Mouse (Mus musculus): Measurements from ENCODE around the gene Rngtt.
"Not testable (repeated sequence)": the region's sequence is repeated elsewhere in the genome, so short reads cannot be mapped to it uniquely, and the experiment has no call there.

Rngtt gene

DNA sequence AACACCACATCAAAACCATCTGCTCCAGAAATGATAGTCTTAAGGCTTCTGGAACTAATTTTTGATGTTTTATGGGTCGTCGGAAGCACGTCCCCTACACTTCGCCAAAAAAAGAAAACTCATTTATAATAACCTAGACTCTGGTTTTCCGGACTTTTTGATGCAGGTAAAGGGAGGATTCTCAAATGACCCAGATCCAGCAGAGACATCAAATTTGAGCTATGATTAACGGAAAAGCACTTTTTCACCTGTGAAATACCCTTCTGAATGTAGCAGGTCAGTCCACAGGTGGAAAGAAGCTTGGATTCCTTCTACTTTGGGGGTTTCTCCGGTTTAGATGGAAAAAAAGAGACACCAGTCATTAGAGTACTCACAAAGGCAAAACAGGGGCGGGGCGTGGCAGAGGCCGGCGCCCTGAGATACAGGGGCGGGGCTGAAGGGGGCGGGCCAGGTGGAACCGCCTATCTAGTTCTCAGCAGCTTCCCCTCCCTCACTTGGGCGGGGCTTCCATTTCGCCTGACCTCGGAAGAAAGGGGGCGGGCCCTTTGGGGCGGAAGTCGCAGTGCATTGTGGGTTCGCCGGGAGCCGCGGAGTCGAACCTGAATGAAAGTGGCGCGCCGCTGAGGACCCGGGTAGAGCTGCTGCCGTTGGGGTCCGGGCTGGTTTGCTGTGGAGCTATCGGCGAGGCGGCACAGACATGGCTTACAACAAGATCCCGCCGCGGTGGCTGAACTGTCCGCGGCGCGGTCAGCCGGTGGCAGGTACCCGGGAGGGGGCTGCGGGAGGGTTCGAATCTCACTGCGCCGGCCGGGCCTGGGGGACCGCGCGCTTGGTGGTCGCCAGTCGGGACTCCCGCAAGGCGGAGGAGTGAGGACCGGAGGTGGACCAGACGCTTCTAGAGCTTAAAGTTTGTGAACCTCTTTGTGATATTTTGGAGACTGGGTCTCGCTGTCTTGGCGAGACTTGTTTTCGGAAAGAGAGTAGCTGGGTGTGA lies at the start of gene Rngtt:
Gene Rngtt (plus strand): TSS at position 548 of the 994 bp plus-strand sequence.
- in situ Hi-C loops (cut with MboI; ENCODE audit: low sequenced_read_pairs) = no loop called here

DNA sequence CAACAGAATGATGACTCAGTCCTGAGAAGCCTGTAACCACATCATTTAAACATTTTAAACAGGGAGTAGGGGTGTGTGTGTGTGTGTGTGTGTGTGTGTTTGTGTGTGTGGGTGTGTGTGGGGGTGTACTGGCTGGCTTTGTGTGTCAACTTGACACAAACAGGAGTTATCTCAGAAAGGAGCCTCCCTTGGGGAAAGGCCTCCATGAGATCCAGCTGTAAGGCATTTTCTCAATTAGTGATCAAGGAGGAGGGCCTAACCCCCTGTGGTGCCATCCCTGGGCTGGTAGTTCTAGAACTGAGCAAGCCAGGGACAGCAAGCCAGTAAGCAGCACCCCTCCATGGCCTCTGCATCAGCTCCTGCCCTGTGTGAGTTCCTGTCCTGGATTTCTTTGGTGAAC lies 49.8 kb upstream of the Rngtt start:
- in situ Hi-C loops (cut with MboI; ENCODE audit: low sequenced_read_pairs) = no loop called here

DNA sequence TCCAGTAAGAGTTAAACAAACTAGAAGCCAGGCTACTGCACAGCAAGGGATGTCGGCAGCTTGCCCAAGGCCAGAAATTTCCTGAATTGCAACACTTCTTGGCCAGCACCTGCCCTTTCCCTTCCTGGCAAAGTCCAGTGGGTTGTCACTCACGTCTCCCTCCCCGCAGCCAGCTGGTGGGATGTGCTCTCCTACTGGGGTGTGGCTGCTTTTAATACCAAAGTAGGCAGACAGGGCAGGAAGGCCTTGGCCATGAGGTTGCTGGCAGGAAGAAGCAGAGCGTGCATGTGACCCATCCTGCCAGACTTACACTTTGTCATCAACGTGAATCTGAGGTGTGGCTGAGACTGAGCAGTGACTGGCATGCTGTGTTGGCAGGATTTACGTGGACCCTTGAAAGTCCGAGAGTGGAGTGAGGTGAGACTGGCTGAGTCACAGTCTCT lies 48.8 kb upstream of the Rngtt start:
- in situ Hi-C loops (cut with MboI; ENCODE audit: low sequenced_read_pairs) = no loop called here

DNA sequence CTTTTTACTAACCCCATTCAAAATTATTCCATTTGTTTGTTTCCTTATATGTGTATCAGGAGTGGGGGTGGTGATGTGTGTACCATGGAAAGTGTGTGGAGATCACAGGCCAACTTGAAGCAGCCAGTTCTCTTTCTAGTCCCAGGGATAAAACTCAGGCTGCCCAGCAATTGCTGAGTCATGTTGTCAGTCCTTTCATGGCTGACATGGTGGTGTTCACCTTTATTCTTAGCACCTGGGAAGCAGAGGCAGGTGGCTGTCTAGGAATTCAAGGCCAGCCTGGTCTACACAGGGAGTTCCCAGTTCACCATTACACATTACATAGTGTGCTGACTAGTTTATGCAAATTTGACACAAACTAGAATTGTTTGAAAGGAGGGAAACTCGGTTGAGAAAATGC lies 47.2 kb upstream of the Rngtt start:
- in situ Hi-C loops (cut with MboI; ENCODE audit: low sequenced_read_pairs) = no loop called here

DNA sequence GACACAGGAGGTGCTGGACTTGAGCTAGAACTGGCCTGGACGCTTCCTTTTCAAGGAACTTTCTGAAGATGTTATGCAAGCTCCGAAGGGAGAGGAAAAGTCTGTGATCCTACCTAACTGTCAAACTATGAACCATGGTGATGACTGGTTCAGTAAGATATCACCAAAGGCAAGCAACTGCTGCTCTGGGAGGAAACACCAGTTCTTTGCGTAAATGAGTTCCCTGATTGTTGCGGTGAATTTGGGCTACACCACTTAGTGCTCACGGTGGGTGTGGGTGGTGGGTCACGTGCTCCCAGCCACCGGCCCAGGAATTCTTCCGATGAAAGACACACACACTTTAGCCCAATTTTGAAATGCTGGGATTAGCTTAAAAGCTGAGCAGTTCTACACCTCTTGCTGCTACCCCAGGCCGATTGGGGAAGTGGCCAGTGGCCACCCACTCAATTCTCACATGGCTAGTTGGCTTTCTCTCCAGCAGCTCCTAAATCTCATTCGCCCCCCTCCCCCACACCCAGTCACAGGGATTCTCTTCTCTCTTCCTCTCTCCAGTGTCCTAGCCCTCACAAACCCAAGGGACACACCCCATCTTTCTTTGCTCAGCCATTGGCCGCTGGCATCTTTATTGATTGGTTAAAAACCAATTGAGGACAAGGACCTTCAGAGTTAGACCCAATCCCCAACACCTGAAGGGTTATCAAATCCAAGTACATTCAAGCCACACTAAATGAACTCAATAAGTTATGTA lies 45.0 kb upstream of the Rngtt start:
- in situ Hi-C loops (cut with MboI; ENCODE audit: low sequenced_read_pairs) = no loop called here

DNA sequence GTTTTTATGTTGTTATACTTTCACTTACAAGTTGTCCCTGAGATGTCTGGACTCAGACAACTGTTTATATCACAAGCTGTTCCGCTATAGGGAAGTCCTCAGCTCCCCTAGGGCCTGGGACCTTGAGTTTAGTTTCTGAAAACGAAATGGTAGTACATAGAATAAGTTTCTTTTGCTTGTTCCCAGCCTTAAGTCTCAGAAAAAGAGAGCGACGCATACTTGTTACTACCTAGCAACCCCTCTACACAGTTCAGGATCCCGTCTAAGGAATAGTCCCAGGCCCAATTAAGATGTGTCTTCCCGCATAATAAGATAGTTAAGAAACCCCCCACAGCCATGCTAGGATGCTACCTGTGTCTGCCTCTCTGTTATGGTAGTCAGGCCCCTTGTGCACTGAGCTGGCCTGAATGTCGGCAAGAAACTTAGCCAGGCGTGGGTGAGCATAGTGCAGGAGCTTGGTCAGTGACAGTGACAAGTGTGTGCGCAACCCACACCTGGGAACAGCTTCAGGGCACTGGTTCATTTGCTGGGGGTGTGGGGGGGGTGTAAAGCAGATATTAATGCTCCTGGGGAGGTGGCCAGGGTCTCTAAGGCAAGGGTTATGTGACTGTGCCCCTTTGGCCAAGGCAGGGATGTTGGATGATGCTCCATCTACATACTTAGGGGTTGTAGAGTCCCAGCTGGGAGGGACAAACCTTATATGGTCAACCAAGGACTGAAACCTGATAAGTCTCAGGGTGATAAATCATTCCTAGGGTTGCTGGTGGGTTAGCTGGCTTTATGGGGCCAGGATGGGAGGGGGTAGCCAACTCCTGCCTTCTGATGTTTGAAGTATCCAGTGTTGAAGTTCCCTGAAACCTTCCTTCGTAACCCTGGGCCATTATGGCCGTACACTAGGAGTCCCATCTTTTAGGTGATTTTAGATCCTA lies 39.5 kb upstream of the Rngtt start:
- in situ Hi-C loops (cut with MboI; ENCODE audit: low sequenced_read_pairs) = no loop called here

DNA sequence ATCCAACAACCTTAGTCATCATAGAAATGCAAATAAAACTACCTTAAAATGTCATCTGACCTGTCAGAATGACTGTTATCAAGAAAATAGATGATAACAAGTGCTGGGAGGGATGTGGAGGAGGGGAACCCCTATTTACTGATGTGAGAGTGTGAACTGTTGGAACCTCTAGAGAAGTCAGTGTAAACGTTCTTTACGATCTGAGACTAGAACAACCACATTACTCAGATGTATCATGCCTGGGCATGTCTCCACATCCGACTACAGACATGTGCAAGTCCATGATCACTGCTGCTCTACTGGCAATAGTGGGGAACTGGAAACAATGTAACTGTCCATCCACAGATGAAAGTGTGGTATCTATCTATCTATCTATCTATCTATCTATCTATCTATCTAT lies 36.7 kb upstream of the Rngtt start:
- in situ Hi-C loops (cut with MboI; ENCODE audit: low sequenced_read_pairs) = no loop called here

DNA sequence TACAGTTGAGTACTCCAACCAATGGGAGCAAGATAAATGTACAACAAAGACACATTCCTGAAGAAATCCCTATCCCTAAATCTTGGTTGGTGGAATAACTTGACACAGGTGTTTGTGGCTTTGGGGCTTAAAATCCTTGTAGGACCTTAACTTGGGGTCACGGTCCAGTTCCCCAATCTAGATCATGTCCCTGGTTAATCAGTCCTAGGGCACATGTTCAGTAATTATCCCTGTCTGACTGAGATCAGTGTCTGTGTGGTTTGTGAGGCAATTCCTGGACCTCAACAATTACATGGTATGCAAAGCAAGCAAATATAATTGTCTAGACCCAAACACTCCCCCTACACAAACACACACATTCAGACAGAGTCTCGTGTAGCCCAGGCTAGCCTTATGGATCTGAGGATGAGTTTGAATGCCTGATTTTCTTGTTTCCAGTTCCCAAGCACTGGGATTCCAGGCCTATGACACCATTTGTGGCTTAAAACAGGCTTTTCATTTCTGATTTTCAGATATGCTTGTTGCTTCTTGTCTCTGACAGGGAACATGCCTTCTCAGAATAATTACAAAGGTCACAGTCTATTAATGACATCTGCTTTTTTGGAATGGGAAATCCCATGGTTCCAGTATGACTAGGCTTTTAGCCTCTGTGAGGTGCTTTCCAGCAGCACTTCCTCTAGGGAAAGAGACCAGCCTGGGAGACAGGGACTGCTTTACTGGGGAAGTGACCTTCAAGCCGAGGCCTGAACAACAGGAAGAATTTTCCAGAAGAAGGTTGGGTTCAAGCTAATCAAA lies 28.0 kb upstream of the Rngtt start:
- in situ Hi-C loops (cut with MboI; ENCODE audit: low sequenced_read_pairs) = no loop called here

DNA sequence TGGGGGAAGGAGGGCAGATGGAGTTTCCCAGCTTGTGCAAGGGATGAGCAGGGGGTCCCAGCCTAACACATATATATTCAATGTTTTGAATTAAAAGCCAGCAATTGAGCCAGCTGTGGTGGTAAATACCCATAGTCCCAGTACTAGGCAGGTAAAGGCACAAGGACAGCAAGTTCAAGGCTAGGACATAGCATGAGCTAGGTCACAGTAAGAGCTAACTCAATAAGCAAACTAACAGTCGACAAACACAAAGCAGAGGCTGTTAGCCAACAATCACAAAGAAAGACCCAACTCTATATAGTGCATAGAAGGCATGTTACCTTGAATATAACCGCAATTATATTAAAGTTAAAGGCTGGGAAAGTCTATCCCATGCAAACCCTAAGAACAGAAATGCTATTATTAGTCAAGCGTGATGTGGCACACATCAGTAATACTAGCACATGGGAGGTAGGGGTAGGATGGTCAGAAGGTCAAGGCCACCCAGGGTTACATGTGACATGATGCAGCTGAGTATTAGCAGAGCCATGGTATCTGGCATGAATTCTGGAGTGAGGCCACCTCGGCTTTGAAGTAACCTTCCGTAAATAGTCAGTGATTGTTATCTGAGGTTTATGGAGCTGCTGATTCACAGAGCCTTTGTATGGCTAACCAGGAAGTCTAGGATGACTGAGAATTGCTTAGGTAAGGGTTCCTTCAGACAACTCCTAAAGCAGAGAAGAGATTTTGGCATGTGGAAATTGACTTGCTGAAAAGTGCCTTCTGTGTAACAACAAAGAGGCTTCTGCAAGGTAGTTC lies 25.8 kb upstream of the Rngtt start:
- in situ Hi-C loops (cut with MboI; ENCODE audit: low sequenced_read_pairs) = no loop called here

DNA sequence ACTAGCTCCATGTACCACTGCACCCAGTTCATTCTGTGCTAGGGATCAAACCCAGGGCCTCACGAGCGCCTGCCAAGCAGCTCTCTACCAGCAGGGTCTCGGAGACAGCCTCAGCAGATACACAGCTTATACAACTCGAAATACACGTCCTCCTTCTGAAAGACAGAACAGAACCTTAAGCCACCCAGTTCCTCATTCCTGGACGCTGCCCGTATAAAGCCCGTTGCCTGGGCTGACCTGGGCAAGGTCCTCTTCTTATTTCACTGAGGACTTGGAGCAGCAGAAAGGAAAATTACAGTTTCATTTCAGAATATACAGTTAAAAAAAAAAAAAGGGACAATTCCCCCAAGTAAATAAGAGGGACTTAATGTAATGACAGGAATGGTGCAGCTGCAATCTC lies 24.7 kb upstream of the Rngtt start:
- in situ Hi-C loops (cut with MboI; ENCODE audit: low sequenced_read_pairs) = no loop called here

DNA sequence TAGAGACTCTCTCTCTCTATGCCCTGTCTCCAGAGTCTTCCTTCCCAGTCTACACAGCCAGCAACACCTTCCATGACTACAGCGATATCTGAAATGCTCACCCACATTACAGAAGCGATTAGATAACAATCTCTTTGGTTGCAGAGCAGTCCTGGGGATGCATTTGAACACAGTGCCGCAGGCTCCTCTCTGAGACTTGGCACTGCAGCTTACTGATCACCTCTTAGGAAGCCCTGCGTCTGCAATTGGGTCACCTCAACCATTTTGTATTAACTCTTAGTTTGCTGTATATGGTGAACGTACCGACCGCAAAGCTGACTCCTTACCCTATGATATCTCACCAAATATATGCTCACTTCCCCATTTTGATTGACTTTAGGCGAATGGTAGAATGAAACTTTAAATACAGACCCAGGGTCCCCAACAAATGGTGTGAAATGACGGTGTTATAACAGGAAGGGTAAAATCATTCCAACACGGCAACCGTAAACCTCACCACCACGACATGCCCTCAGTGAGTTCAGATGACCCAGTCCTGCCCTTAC lies 20.9 kb upstream of the Rngtt start:
- in situ Hi-C loops (cut with MboI; ENCODE audit: low sequenced_read_pairs) = no loop called here

DNA sequence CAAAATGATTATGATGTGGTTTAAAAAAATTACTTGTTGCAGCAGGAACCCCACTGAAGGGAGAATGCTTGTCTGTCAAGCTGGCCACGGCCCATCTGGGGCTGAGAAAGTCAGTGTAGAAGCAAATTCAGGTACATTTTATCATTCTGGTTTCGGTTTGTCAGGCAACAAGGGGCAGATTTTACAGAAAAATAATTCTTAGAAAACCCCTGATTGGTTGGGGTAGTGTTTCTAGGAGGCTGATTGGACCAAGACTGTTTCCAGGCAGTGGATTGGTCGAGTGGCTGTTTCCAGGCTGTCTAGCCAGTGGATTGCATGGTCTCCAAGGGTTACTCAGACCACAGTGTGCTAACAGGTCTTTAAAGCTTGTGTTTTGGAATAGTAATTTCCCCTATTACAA lies 20.1 kb upstream of the Rngtt start, which contains the start of gene Pnrc1:
Gene Pnrc1 (minus strand): TSS at position 162 of the 400 bp plus-strand sequence.
- in situ Hi-C loops (cut with MboI; ENCODE audit: low sequenced_read_pairs) = loop anchor here (10.0 kb wide), 1 partner anchor 165 kb away; no protein-coding TSS in a partner anchor

DNA sequence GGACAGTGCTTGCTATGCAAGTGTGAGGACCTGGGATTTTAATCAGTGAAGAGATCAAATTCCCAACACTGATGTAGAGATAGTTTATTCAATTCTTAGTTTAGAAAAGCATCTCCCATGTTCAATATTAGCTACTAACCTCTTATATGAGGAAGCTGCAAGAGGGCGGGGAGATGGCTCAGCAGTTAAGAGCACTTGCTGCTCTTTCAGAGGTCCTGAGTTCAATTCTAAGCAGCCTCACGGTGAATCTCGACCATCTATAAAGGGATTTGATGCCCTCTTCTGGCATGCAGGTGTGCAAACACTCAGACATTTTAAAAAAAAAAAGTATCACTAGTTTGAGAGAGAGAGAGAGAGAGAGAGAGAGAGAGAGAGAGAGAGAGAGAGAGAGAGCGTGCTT lies 19.2 kb upstream of the Rngtt start:
- in situ Hi-C loops (cut with MboI; ENCODE audit: low sequenced_read_pairs) = loop anchor here (10.0 kb wide), 1 partner anchor 166 kb away; no protein-coding TSS in a partner anchor

DNA sequence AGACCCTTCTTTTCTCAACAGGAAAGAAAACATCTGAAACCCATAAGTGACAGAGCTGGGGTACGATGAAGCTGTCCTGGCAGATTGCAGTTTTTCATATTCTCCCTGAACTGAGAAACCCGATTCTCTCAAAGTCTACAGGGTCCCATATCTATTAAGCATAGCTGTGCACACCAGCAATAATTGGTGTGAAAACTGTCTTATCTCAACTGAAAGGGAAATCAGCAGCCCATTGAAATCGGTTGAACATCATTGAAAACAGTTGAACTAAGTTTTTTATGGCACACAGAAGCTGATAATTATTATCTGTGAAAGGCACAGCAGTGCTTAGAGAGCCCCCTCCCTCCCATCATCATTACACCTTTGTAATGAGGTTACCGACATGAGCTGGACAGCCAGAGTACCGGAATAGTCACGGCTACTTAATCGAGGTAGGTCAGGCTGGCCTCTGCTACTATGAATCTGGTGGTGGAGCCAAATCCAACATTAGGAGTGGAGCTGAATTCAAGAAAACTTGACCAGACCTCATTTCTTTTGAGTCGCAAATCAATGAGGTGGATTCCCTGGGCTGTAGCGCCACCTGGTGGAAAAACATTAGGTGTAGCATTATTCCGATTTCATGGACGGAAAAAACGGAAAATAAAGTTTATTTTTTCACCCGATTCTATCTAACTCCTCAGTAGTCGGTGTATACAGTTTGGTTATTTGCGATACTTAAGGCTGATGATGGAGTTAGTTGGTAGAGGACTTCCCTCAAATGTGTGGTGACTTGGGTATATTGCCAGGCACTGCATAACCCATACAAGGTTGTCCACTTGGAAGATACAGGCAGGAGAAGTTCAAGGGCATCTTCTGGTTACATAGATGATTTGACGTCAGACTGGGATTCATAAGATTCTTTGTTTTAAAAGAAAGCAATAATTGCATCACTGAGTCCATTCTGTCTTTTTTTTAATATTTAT lies 17.4 kb upstream of the Rngtt start:
- in situ Hi-C loops (cut with MboI; ENCODE audit: low sequenced_read_pairs) = loop anchor here (10.0 kb wide), 1 partner anchor 168 kb away; no protein-coding TSS in a partner anchor

DNA sequence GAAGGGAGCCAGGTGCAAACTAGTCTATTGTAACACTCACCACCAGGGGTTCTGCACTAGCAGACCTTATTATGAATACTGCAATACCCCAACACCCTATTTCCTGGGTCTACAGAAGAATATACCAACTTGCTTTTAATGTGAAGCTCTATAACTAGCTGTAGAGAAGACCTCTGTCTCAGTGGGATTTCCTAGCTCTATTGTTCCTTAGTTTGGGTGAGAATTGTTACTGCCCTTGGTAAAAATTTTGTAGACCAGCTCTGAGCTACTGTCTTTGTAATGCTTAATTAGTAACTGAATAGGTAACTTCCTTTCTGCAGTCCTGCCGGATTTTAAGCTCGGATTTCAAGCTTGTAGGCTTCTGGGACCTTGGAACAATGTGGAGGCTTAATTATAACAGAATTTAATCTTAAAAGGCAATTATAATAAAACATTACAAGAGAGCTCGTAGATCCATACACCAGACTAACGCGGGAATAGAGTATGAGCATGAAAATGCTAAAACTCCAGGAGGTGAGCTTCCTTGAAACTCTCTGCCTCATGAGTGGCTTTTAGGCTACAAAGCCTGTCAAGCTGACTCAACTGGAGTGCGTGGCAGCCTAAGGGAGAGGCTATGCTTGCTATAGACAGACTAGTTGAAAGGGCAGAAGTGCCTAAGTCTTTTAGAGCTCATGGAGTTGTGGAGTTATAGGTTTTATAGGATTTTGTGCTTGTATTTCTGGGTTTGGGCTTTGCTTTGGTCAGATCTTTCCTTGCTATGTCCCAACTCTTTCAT lies 9.0 kb upstream of the Rngtt start:
- in situ Hi-C loops (cut with MboI; ENCODE audit: low sequenced_read_pairs) = not testable (repeated sequence)

DNA sequence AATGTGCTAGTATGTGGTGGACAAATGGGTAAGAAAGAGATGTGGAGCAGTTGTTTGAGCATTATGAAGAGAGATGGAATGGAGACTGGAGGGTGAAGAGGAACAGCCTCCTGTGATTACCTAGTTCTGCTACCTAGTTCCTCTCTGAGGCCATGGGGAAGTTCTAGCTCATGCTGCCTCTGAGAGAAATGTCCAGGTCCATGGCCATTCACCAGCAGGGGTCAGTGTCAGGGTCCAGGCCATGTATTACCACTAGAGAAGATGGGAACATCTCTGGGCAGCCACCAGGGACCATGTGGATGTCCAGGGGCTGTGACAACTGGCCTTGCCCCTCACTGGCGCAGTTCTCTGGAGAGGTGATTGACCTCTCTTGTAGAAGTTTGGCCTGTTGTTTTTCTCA lies 7.1 kb upstream of the Rngtt start:
- in situ Hi-C loops (cut with MboI; ENCODE audit: low sequenced_read_pairs) = no loop called here

DNA sequence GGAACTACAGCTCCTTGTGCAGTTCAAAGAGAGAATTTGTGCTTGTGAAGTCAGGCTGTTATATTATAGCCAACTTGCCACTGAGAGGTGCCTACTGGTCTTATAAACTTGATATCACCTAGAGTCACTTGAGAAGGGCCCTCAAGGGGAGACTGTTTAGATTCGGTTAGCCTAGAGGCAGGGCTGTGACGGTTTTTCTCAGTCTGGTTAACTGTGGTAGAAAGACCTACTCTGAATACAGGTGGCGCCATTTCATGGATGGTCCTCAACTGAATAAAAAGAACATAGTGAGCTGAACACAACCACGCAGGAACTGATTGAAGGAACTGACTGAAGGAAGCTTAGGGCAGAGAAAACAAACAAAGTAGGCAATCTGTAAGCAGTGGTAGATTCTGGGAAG lies 3.0 kb upstream of the Rngtt start:
- in situ Hi-C loops (cut with MboI; ENCODE audit: low sequenced_read_pairs) = no loop called here

Measured in CH12F3 (cell line).